Mouse (Mus musculus) B cell, adult 2 months (primary cell): ENCODE measurements around the gene Vsig10.
"Not testable (repeated sequence)": the region's sequence is repeated elsewhere in the genome, so short reads cannot be mapped to it uniquely, and the experiment has no call there.

Experiments used
- DNase-seq, 2 experiments: peaks; one replicate each; pipeline ENCODE4 v3.0.0; 2022

Gene Vsig10

DNA sequence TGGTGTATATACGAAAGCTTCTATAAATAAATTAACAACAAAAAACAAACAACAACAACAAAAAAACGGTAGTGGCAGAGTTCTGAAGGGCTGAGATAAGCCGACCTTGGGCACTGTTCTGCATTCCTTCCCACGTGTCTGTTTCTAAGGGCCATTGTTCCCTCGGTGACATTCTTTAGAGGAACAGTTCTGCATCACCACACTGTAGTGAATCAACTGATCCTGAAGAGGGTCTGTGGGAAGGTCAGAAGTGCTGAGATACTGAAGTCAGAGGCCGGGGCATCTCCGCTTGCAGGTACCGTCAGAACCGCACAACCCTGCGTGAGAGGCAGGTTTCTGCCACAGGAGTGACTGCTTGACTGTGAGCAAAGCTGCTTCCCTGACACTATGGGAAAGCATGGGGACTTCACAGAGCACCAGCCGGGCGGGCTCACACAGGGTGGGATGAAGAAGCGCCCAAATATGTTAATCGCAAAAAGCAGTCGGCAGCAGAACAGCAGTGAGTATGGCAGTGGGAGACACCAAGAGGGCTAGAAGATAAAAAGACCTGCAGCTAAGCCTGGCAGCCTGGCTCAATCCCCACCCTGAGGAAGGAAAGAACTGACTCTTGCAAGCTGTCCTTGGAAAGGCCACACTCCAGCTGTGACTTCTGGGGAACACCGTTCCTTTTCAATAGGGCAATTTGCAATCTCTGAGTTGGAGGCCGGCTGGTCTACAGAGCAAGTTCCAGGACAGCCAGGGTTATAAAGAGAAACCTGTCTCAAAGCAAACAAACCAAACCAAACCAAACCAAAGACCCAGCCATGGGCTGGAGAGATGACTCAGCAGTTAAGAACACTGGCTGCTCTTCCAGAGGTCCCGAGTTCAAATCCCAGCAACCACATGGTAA is 14.9 kb upstream of the Vsig10 start:
- DNase-seq = no peak

DNA sequence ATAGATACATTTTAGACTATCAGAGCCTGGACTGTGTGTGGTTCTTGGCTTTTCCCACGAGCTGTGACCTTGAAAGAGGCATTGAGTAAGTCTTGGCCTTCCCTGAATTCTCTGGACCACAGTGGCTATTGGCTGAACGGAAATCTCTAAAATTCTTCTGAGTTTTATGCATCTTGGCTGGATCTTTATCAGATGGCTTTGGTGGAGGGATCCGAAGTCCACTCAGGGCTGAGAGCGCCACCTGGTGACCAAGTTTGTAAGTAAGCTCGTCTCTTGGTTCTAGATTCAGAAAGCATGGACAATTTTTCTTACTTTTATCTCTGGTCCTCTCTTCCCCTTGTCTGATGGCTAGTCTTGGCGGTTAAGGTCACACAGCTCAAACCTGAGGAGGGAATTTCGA is 13.9 kb upstream of the Vsig10 start:
- DNase-seq = peak; percentile 82 to 83

DNA sequence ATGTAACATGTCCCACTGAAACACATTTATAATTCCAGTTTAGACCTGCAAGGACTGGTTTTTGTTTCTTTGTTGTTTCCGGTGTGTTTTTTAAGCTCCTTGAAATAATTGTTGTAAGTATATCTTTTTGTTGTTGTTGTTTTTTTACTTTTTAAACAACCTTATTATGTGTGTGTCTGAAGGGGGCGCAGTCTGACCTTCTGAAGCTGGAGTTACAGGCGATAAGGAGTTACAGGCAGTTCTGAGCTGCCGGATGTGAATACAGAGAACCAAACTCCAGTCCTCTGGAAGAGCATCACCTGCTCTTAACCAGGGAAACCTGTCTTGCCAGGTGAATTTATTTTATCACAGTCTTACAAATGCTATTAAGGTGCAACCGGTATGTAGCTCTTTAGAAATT is 13.1 kb upstream of the Vsig10 start:
- no peak for DNase-seq

DNA sequence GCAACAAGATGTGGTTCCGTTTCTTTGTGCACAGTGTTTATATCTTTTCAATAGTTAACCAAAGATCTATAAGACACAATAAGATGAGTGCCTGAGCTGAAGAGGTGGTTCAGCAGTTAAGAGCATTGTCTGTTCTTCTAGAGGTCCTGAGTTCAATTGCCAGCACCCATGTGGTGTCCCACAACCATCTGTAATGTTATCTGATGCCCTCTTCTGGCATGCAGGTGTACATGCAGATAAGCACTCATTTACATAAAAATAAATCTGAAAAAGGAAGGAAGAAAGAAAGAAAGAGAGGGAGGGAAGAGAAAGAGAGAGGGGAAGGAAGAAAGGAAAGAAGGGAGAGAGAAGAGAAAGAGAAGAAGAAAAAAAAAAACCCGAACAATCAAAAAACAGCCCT is 12.1 kb upstream of the Vsig10 start:
- DNase-seq = no peak

DNA sequence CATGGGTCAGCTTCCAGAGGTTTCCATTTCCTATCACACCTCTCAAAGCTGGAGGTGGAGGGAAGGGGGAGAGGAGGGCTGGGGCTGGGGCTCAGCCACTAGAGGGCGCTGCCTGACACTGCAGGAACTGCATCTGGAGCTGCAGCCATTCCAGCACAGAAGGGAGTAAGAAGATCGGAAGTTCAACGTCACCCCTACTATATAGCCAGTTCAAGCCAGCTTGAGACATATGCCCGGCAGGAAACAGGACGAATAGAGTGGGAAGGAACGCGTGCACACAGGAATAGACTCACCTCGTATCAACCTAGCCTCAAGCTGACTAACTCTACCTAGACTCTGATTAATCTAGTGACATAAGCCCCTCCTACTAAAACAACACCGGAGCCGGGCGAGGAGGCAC is 11.2 kb upstream of the Vsig10 start:
- peak; percentile 79 for DNase-seq

DNA sequence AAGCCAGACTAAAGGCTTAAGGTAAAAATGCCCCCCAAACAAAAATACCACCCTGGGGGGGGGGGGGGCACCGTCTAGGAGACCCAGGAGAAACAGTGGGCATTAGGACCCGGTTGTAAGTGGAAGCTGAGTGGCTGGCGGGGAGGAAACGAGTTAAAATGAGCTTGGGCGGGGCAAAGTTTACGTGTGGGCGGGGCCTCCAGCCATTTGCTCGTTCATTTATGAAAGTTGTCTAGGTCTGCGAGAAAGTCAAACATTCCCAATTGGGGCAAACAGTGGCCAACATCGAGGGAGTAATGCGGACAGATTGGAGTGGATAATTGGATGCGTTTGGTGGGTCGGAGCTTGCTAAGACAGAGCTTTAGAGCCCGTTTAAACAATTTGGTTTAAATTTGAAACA is 5.5 kb upstream of the Vsig10 start:
- peak; percentile 54 to 56 for DNase-seq

DNA sequence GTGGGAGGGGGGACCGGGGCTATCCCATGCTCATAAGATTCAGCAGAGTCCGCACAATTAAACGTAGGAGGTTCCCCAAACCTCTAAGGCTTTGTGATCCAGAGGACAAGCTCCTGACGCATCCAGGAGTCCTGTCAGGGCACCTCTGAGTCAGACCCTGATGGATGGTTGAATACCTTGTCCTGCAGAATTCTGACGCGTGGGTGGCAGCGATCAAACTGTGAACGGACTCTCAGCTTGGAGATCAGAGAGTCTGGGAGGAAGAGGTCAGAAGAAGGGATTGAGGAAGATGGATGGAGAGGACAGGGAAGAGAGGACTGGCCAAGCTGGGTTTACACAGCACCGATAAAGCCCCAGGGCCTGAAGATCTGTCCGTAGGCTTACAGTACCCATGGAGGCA is 5.0 kb upstream of the Vsig10 start:
- no peak for DNase-seq

DNA sequence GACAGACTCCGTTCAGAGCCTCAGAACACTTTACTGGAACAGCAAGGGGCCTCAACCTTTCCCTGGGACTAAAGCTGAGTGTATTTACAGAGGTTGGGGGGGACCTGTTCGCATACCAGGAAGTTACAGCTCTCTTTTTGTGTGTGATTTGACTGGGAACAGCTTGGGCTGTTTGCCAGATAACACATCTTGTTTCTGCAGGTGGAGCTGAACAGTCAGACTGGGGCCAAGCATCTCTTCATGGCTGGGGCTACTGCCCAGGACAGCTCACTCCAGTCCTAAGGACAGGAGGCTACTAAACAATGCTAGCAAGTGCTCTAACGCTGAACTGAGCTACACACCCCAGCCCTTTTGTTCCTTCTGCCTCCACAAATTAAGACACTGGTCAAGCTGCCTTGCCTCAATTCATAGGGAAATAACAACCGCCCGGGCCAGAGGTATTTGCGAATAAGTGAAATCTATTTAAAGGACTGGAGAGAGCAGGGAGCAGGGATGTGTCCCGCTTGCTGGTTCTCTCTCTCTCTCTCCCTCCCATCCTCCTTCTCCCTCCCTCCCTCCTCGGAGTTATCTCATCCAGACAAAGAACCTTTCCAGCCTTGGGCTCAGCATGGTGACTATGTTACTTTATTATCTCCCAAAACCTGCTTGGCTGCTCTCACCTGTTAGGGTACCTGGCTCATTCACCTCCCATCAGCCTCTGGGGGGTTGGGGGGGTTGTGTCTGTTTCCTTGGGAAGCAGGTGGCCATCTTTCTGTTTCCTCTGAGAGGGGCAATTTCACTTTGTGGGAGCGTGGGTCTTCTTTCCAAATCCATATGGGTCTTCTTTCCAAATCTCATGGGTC is 4.1 kb upstream of the Vsig10 start:
- DNase-seq = no peak

DNA sequence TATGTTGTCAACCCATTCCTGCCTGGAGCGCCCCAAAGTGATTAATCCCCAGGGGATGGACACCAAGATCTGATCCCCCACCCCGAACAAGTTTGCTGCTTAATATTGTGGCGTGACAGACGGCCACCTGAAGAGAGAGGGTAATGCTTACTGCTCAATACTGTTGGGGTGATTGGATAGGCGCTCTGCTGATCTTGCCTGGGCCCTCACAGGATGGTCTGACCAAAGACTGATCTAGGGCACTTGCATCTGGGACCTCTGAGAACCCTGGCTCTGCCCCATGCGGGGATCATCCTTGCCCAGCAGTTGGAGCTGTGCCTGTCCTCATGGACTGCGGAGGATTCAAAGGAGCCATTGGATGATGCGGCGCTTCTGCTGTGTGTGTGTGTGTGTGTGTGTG is 4.9 kb downstream of the Vsig10 start:
- no peak for DNase-seq

DNA sequence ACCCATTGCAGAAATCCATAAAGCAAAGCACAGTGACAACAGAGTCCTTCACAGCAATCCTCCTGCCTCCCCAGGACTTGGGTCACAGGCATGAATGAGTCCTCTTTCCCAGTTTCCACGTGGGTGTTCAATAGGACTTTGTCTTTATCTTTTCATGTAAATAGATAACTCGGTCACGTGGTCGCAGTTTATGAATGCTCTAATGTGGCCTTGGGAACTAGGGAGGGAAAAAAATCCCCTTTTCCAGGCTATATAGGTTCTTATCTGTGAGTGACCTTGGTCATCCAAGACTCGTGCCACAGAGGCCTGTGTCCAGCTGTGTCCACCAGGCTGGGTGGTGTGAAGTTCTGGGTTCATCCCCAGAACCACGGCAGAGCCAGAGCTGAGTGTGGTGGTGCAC is 7.5 kb downstream of the Vsig10 start:
- DNase-seq = no peak

DNA sequence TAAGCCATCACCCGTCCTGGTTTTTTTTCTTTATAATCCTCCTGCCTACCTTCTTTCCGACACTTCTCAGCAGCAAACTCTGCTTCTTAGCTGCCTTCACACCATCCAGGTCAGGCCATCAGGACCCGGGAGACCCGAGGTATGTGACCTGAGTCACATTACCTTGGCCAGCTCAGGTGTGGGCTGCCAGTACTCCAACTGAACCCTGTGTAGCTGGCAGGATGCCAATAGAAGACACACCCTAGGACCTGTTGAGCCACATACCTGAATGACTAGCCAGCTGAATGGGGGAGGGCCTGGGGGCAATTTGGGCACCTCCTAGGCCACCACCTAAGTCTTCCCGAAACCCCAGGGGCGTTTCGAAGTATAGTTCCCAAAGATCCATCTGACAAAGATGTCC is 11.6 kb downstream of the Vsig10 start:
- DNase-seq = no peak

DNA sequence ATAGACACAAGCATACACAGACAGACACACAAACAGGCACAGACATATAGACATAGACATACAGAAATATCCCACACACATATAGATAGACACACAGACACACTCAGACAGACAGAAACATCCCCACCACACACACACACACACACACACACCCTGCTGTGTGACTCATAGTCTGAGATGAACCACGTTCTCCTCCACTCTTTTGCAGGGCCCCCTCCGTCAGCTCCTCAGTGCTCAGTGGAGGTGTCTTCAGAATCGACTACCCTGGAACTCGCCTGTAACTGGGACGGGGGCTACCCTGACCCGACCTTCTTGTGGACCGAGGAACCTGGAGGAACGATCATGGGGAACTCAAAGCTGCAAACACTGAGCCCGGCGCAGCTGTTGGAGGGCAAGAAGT is 19.1 kb downstream of the Vsig10 start:
- DNase-seq = no peak

DNA sequence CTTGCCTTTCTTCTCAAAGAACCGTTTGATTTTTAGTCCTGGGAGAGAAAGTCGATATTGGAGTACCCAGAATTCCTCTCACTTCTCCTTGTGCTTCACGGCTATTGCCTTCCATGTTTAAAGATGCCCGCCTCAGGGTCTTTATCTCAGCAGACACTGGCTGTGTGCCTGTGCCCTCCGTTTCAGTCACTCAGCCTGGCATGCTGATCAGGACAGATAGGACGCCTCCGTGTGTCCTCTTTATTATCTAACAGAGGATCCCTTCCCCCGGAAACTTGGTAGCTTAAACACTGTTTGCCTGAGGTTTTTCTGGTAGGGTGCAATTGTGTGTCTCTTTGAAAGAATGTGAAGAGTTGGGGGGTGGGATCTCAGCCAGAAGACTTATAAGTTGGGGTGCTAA is 19.6 kb downstream of the Vsig10 start:
- DNase-seq = no peak

DNA sequence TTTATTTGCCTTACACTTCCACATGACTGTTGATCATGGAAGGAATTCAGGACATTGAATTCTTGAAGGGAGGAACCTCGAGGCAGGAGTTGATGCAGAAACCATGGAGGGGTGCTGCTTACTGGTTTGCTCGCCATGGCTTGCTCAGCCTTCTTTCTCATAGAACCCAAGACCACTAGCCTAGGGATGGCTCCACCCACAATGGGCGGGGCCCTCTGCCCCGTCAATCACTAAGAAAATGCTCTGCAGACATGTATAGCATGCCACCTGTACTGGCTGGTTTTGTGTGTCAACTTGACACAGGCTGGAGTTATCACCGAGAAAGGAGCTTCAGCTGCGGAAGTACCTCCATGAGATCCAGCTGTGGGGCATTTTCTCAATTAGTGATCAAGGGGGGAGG is 21.2 kb downstream of the Vsig10 start:
- no peak for DNase-seq

DNA sequence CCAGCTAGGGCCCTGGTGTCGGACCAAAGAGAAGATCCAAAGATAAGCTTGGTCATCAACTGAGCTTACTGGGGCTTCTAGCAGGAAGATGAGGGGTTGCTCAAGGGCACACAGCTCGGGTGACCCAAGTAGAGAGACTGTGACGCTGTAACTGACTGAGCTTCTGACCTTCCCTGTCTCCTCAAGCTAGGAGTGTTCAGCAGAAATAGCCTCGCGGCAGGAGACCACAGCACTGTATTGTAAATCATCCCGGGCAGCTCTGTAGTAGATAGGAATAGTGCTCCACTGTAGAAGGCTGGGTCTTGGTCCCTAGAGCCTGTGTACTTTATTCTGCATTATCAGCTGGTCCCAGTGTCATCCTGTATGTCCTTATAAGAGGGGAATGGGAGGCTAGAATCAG is 23.0 kb downstream of the Vsig10 start:
- no peak for DNase-seq

DNA sequence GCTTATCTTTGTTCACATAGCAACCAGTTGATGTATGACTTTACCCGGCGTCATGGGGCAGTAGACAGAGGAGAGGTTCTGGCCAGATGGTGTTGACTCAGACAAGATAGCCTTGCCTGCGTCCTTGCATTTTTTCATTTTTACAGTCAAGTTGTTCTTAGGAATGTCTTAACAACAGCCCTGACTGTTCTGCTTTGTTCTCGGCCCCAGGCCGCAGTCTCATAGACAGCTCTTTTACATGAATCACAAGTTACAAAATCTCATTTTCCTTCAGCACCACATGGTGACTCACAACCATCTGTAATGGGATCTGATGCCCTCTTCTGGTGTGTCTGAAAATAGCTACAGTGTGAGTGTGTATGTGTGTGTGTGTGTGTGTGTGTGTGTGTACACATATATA is 25.6 kb downstream of the Vsig10 start:
- not testable (repeated sequence) for DNase-seq

DNA sequence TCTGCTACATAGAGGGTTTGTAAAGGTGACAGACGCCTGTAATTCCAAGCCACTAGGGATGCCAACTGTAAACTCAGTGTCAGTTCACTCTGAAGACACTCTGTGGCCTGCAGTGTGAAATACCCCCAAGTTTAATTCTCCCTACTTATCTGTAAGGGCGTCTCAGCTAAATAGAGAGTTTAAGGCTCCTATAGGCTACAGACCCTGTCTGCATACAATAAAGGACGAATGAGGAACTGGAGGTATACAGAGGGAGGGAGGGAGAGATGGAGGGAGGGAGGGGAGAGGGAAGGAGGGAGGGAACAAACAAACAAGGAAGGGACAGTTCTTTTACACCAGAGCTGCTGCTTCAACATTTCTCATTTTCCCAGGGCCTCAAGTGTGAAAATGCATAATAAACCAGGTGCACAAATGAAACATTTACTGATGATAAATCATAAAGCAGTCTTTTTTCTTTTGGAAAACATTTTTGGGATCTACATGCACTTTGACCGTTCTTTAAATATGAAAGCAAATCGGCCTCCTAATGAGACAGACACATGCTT is 26.6 kb downstream of the Vsig10 start:
- DNase-seq = no peak

DNA sequence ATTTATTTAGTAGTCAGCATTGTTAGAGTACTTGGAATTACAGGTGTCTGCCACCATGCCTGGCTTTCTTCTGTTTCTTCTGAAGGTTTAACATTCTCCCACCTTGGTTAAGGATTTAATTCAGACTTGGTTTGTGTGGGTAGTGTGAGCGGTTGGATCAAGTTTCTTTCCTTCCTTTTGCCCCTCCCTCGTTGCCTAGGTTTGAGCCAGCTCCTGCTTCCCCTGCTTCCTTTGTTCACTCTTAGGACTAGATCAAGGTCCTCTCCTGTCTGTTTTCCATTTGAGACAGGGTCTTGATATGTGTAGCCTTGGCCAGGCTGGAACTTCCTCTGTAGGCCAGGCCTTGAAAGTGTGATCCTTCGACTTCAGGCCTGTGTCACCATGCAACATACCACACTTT is 27.4 kb downstream of the Vsig10 start:
- no peak for DNase-seq

DNA sequence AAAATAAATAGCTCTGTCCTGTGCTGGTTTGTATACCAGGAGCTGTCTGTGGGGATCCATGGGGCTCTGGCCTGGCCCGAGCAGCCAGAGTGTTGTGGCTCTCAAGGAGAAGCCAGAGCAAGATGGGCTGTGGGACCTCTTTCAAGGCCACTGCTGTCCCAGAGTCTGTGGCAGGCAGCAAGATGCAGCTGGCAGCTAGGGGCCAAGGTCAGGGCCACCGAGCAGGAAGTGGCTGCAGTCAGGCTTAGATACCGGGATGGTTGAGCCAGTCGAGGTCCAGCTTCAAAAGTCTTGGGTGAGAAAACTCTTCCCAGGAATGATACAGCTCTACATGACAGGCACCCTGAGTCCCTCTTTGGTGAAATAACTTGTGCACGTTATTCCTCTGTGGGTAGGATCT is 28.1 kb downstream of the Vsig10 start:
- DNase-seq = no peak

DNA sequence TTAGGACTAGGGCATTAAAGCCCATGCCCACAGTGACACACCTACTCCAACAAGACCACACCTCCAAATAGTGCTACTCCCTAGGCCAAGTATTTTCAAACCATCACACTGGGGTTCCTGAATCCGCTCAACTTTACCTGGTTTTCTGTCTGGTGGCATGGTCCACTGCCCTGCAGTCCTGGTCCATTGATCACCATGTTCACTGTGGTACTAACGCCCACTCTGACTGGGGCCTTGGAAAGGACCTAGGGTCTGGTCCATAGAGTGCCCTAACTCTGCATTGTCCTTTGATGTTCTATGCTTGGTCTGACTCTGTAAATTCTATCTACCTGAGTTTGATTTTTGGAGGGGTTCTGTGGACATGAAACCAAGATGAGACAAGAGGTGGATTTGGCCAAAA is 29.0 kb downstream of the Vsig10 start:
- no peak for DNase-seq

DNA sequence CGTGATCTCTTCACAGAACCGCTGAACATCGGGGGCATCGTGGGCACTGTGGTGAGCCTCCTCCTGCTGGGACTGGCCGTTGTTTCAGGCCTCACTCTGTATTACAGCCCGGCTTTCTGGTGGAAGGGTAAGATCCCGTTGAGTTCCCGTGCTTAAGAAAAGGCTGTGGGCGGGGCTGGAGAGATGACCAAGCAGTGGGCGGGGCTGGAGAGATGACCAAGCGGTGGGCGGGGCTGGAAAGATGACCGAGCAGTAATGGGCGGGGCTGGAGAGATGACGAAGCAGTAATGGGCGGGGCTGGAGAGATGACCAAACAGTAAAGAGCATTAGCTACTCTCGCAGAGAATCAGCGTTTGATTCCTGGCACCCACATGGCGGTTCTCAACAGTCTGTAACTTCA is 29.4 kb downstream of the Vsig10 start:
- no peak for DNase-seq

DNA sequence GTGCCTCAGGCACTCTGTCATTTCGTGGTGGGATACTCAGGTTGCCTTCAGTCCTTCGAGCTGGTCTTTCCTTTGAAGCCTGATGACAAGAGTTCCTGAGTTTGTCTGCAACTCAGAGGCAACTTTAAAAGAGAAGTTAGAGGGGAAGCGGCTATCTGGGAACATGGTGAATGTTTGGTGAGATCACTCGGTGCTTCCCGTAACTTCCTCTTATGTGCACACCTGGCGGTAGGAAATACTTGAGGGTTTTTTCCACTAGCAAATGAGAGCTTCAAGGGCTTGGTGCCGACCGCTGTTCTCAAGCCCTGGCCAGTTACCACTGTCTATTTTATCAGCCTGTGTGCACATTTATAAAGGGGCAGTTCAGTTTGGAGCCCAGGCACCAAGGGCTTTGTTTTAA is 35.2 kb downstream of the Vsig10 start:
- peak; percentile 12 to 27 for DNase-seq

DNA sequence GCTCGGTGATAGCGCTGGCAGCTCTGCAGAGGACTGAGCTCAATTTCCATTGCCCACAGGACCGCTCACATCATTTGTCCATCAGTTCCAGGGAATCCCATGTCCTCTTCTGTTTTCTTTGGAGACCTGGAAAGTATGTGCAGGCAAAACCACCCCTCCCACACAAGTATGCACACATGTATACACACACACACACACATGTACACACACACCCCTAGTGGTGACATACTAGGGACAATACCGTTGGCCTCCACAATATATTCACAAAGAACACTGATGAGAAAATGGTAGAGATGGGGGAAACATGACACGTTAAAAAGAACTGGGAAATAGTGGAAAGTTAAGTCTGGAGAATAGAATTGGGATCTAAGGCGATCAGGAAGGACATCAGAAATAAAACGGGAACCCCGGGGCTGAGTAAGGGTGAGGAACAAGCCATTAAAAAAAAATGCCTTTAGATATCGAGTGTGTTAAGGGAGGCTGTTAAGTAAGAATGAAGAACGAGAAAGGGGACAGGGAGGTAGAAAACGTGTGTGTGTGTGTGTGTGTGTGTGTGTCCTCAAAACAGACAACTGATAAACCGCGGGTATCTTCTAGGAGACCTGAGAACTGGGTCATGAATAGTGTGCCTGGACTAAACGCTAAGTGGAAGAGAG is 36.9 kb downstream of the Vsig10 start:
- no peak for DNase-seq
